Mouse (Mus musculus) lung, adult 2 months (tissue): ENCODE data around the gene Prkca. TPM values are rescaled to one million over a fixed set of nuclear protein-coding genes. Genes with fewer than 3 reads are reported as not detected.

Source experiments
- DNase-seq: peaks from one replicate; pipeline ENCODE4 v3.0.0; 2022
- H3K4me1 ChIP-seq: fragments of 200-500 bp; 2 replicates; pipeline ENCODE4 v1.6.1; 2011; ENCODE audit warnings: low read length; ENCODE audit not compliant: control insufficient read depth, insufficient read depth
- H3K4me3 ChIP-seq: fragments of 200-500 bp; replicated peaks from 2 replicates; pipeline ENCODE3; 2011; ENCODE audit warnings: low read depth, mild to moderate bottlenecking, control low read depth, low read length; ENCODE audit errors: extremely low read depth
- CTCF ChIP-seq: fragments of 200-500 bp; IDR thresholded peaks from 2 replicates; pipeline ENCODE4 v1.5.1; 2011; ENCODE audit warnings: mild to moderate bottlenecking, low read length, control low read depth; ENCODE audit not compliant: insufficient read depth
- POLR2A ChIP-seq: fragments of 200-500 bp; IDR thresholded peaks from 2 replicates; pipeline ENCODE4 v1.6.1; 2011; ENCODE audit warnings: low read depth, mild to moderate bottlenecking, control low read depth, low read length, borderline replicate concordance; ENCODE audit errors: extremely low read depth
- WGBS: fragments of 180-500 bp; shearing (Covaris S2); methylation state at CpG from one replicate; pipeline ENCODE4 v1.1.7; 2018; 5-methylcytosine and 5-hydroxymethylcytosine counted together
- polyA plus RNA-seq: library from polyadenylated mRNA; depleted of rRNA; stranded (reverse); fragments of >200 nt; gene quantifications from 2 replicates; pipeline ENCODE4 v1.2.3, GENCODE M21; 2012

Gene Prkca
- polyA plus RNA-seq, 1 experiment: 13.5 TPM

GRCm38 (mm10) chr11:108269516-108269915 lies 74.2 kb downstream of the Prkca start:
- no peak for DNase-seq
- no peak for TF ChIP-seq POLR2A
- no peak for TF ChIP-seq CTCF
- Histone ChIP-seq H3K4me1 (peaks cover 7% of the 10 kb centered on the region; the same call in 1 of the 2 replicates), H3K4me3 (no peak overlapping the region)
- WGBS: 69% methylated on average over 7 of the region's 7 CpGs

GRCm38 (mm10) chr11:108268421-108269322 lies 75.1 kb downstream of the Prkca start:
- H3K4me3 ChIP-seq: no peak overlapping the region
- DNase-seq: no peak
- TF ChIP-seq CTCF: no peak
- TF ChIP-seq POLR2A: no peak
- H3K4me1 ChIP-seq: peaks cover 7% of the 10 kb centered on the region; the same call in 1 of the 2 replicates
- 69% methylated on average over 12 of the region's 12 CpGs for WGBS

GRCm38 (mm10) chr11:108267825-108268224 lies 75.9 kb downstream of the Prkca start:
- DNase-seq: no peak
- no peak overlapping the region for H3K4me3 ChIP-seq
- TF ChIP-seq CTCF (no peak), POLR2A (no peak)
- 77% methylated on average over 7 of the region's 7 CpGs for whole genome bisulfite sequencing
- H3K4me1 ChIP-seq: peaks cover 7% of the 10 kb centered on the region; the same call in 1 of the 2 replicates

- TF ChIP-seq POLR2A: no peak
- no peak for TF ChIP-seq CTCF
- WGBS: 66% methylated on average over 3 of the region's 3 CpGs
- DNase-seq: no peak
- Histone ChIP-seq H3K4me3 (no peak overlapping the region), H3K4me1 (peaks cover 7% of the 10 kb centered on the region; the same call in 1 of the 2 replicates)
These were observed 76.7 kb downstream of the Prkca start for GRCm38 (mm10) chr11:108267066-108267465.

- Histone ChIP-seq H3K4me1 (peaks cover 8% of the 10 kb centered on the region), H3K4me3 (no peak overlapping the region)
- TF ChIP-seq CTCF: no peak
- no peak for TF ChIP-seq POLR2A
- DNase-seq: no peak
- 59% methylated on average over 1 of the region's 1 CpGs for WGBS
These were observed 79.9 kb downstream of the Prkca start for GRCm38 (mm10) chr11:108263868-108264267.

GRCm38 (mm10) chr11:108263406-108263805 lies 80.3 kb downstream of the Prkca start:
- Histone ChIP-seq H3K4me3 (no peak overlapping the region), H3K4me1 (peaks cover 10% of the 10 kb centered on the region)
- 72% methylated on average over 3 of the region's 3 CpGs for WGBS
- no peak for DNase-seq
- TF ChIP-seq POLR2A (no peak), CTCF (no peak)

GRCm38 (mm10) chr11:108261751-108262160 lies 82.0 kb downstream of the Prkca start:
- WGBS: 53% methylated on average over 7 of the region's 7 CpGs
- Histone ChIP-seq H3K4me3 (no peak overlapping the region), H3K4me1 (peaks cover 14% of the 10 kb centered on the region)
- no peak for TF ChIP-seq CTCF
- no peak for TF ChIP-seq POLR2A
- no peak for DNase-seq

- 64% methylated on average over 6 of the region's 6 CpGs for WGBS
- TF ChIP-seq CTCF: no peak
- peaks cover 14% of the 10 kb centered on the region for H3K4me1 ChIP-seq
- no peak overlapping the region for H3K4me3 ChIP-seq
- DNase-seq: no peak
These were observed 82.8 kb downstream of the Prkca start for GRCm38 (mm10) chr11:108260775-108261517.

GRCm38 (mm10) chr11:108259391-108259790 lies 84.3 kb downstream of the Prkca start:
- peaks cover 14% of the 10 kb centered on the region for H3K4me1 ChIP-seq
- TF ChIP-seq CTCF: no peak
- TF ChIP-seq POLR2A: no peak
- no peak overlapping the region for H3K4me3 ChIP-seq
- DNase-seq: no peak
- 24% methylated on average over 4 of the region's 4 CpGs for WGBS

- Histone ChIP-seq H3K4me3 (no peak overlapping the region), H3K4me1 (peaks cover 14% of the 10 kb centered on the region)
- 32% methylated on average over 5 of the region's 5 CpGs for WGBS
- peak; percentile 42 for DNase-seq
- TF ChIP-seq CTCF: no peak
- TF ChIP-seq POLR2A: no peak
These were observed 84.9 kb downstream of the Prkca start for GRCm38 (mm10) chr11:108258811-108259266.
